Mouse (Mus musculus) CH12.LX (cell line): ENCODE measurements around the gene Col4a4. TPM values are rescaled to one million over a fixed set of nuclear protein-coding genes. Genes with fewer than 3 reads are reported as not detected.
A peak's percentile ranks its signal among the peaks of the same experiment; 100 is the strongest.

ENCODE experiments used
- DNase-seq: peaks from one replicate; pipeline ENCODE4 v3.0.0-alpha.2; 2013; ENCODE audit errors: extremely low read depth
- H3K27ac ChIP-seq: 2 replicates; pipeline ENCODE4 v1.5.1; 2012; ENCODE audit warnings: low read depth, mild to moderate bottlenecking, control low read depth, moderate library complexity; ENCODE audit not compliant: insufficient read depth
- H3K27me3 ChIP-seq: replicated peaks from 2 replicates; pipeline ENCODE3; 2012; ENCODE audit warnings: inconsistent platforms
- H3K36me3 ChIP-seq, 2 experiments: replicated peaks in 1 of 2; 2 replicates each; pipeline versions ENCODE3 to v1.6.1; 2012; ENCODE audit warnings: inconsistent platforms in 1 of 2, low read length in 1 of 2, mild to moderate bottlenecking in 1 of 2, mixed read lengths in 1 of 2, moderate library complexity in 1 of 2; ENCODE audit not compliant: control insufficient read depth in 1 of 2, insufficient read depth in 1 of 2
- H3K4me1 ChIP-seq, 2 experiments: 2 replicates each; pipeline ENCODE4 v1.6.1; 2012; ENCODE audit warnings: inconsistent platforms in 1 of 2, moderate library complexity in 1 of 2; ENCODE audit not compliant: insufficient read depth in 2 of 2, control insufficient read depth in 1 of 2
- H3K4me2 ChIP-seq: 2 replicates; pipeline ENCODE4 v1.6.1; 2012; ENCODE audit warnings: low read depth, mild to moderate bottlenecking, control low read depth; ENCODE audit not compliant: poor library complexity, insufficient read depth, severe bottlenecking
- H3K4me3 ChIP-seq, 3 experiments: fragments of 150-350 bp in 1 of 3; sonication (generic) in 1 of 3; replicated peaks in 1 of 3; 2 replicates each; pipeline versions ENCODE3 to v1.5.1; 2011 to 2012; ENCODE audit warnings: low read depth in 2 of 3, low read length in 2 of 3, mild to moderate bottlenecking in 2 of 3, moderate library complexity in 2 of 3, control low read depth in 1 of 3, improper control_type of control experiment in 1 of 3, inconsistent platforms in 1 of 3, mixed read lengths in 1 of 3; ENCODE audit not compliant: poor library complexity in 1 of 3
- H3K79me2 ChIP-seq: replicated peaks from 2 replicates; pipeline ENCODE4 v1.6.1; 2012; ENCODE audit warnings: mild to moderate bottlenecking, moderate library complexity; ENCODE audit not compliant: control insufficient read depth, poor library complexity, insufficient read depth, severe bottlenecking; ENCODE audit errors: extremely low read depth
- H3K9ac ChIP-seq: 2 replicates; pipeline ENCODE4 v1.6.1; 2012; ENCODE audit warnings: low read depth, mild to moderate bottlenecking, control low read depth, moderate library complexity; ENCODE audit not compliant: insufficient read depth
- H3K9me3 ChIP-seq: replicated peaks from 2 replicates; pipeline ENCODE3; 2012; ENCODE audit warnings: low read length, inconsistent platforms, mixed read lengths
- CTCF ChIP-seq, 2 experiments: IDR thresholded peaks in 1 of 2; conservative IDR thresholded peaks in 1 of 2; 2 replicates each; pipeline ENCODE4 v1.5.1; 2011 to 2012; ENCODE audit warnings: low read depth in 2 of 2, low read length in 2 of 2, improper control_type of control experiment in 1 of 2, inconsistent platforms in 1 of 2, mild to moderate bottlenecking in 1 of 2, moderate library complexity in 1 of 2
- EP300 ChIP-seq: IDR thresholded peaks from 2 replicates; pipeline ENCODE4 v1.6.1; 2011; ENCODE audit warnings: low read length, improper control_type of control experiment
- ETS1 ChIP-seq: conservative IDR thresholded peaks from 2 replicates; pipeline ENCODE4 v1.6.1; 2012; ENCODE audit warnings: low read depth, mild to moderate bottlenecking, inconsistent platforms, low read length, improper control_type of control experiment, moderate library complexity
- GABPA ChIP-seq: IDR thresholded peaks from 2 replicates; pipeline ENCODE4 v1.6.1; 2012; ENCODE audit warnings: low read depth, low read length, improper control_type of control experiment, inconsistent platforms; ENCODE audit not compliant: insufficient replicate concordance
- IRF4 ChIP-seq: IDR thresholded peaks from 2 replicates; pipeline ENCODE4 v1.6.1; 2014; ENCODE audit warnings: low read depth, mild to moderate bottlenecking, inconsistent platforms, low read length, improper control_type of control experiment
- KAT2A ChIP-seq: IDR thresholded peaks from 2 replicates; pipeline ENCODE4 v1.6.1; 2012; ENCODE audit warnings: low read length, improper control_type of control experiment, inconsistent platforms; ENCODE audit not compliant: insufficient replicate concordance
- MAFK ChIP-seq: IDR thresholded peaks from 2 replicates; pipeline ENCODE4 v1.6.1; 2011; ENCODE audit warnings: low read length, improper control_type of control experiment; ENCODE audit not compliant: insufficient replicate concordance
- MAZ ChIP-seq: IDR thresholded peaks from 2 replicates; pipeline ENCODE4 v1.6.1; 2012; ENCODE audit warnings: low read depth, mild to moderate bottlenecking, inconsistent platforms, low read length, improper control_type of control experiment, moderate library complexity
- MXI1 ChIP-seq: IDR thresholded peaks from 2 replicates; pipeline ENCODE4 v1.6.1; 2011; ENCODE audit warnings: mild to moderate bottlenecking, low read depth, low read length, improper control_type of control experiment
- MYC ChIP-seq: IDR thresholded peaks from 2 replicates; pipeline ENCODE4 v1.6.1; 2011; ENCODE audit warnings: low read depth, mild to moderate bottlenecking, improper control_type of control experiment, low read length
- PAX5 ChIP-seq: IDR thresholded peaks from 2 replicates; pipeline ENCODE4 v1.6.1; 2012; ENCODE audit warnings: low read length, inconsistent platforms, mixed read lengths
- POLR2A ChIP-seq: IDR thresholded peaks from 2 replicates; pipeline ENCODE4 v1.6.1; 2011; ENCODE audit warnings: low read depth, mild to moderate bottlenecking, improper control_type of control experiment, low read length
- RAD21 ChIP-seq: IDR thresholded peaks from 2 replicates; pipeline ENCODE4 v1.6.1; 2011; ENCODE audit warnings: low read depth, mild to moderate bottlenecking, low read length, improper control_type of control experiment, moderate library complexity
- RCOR1 ChIP-seq: conservative IDR thresholded peaks from 2 replicates; pipeline ENCODE4 v1.6.1; 2012; ENCODE audit warnings: low read depth, mild to moderate bottlenecking, inconsistent platforms, low read length, improper control_type of control experiment
- SIN3A ChIP-seq: IDR thresholded peaks from 2 replicates; pipeline ENCODE4 v1.6.1; 2012; ENCODE audit warnings: low read length, improper control_type of control experiment, inconsistent platforms
- SMC3 ChIP-seq: IDR thresholded peaks from 2 replicates; pipeline ENCODE4 v1.6.1; 2011; ENCODE audit warnings: low read depth, low read length, improper control_type of control experiment
- TBP ChIP-seq: conservative IDR thresholded peaks from 2 replicates; pipeline ENCODE4 v1.6.1; 2011; ENCODE audit warnings: low read depth, low read length, improper control_type of control experiment
- UBTF ChIP-seq: IDR thresholded peaks from 2 replicates; pipeline ENCODE4 v1.6.1; 2012; ENCODE audit warnings: low read depth, mild to moderate bottlenecking, inconsistent platforms, low read length, improper control_type of control experiment, moderate library complexity
- USF2 ChIP-seq: conservative IDR thresholded peaks from 2 replicates; pipeline ENCODE4 v1.6.1; 2011; ENCODE audit warnings: low read depth, low read length, improper control_type of control experiment
- ZC3H11A ChIP-seq: IDR thresholded peaks from 2 replicates; pipeline ENCODE4 v1.6.1; 2012; ENCODE audit warnings: low read depth, mild to moderate bottlenecking, inconsistent platforms, low read length, improper control_type of control experiment
- ZKSCAN1 ChIP-seq: IDR thresholded peaks from 2 replicates; pipeline ENCODE4 v1.6.1; 2012; ENCODE audit warnings: low read depth, inconsistent platforms, low read length, improper control_type of control experiment, borderline replicate concordance
- ZMIZ1 ChIP-seq: IDR thresholded peaks from 2 replicates; pipeline ENCODE4 v1.6.1; 2012; ENCODE audit warnings: low read depth, mild to moderate bottlenecking, inconsistent platforms, low read length, improper control_type of control experiment
- dilution Hi-C: fragments of 300-500 bp; cut with MboI; formaldehyde crosslinking; loops from 2 replicates; pipeline ENCODE4 v1.14.3; 2020; ENCODE audit warnings: low sequenced_read_pairs; ENCODE audit not compliant: extremely low pct_unique_long_range_greater_than_20kb, extremely low pct_ligation_motif_present
- in situ Hi-C: fragments of 300-500 bp; cut with MboI; formaldehyde crosslinking; loops from 3 replicates; pipeline ENCODE4 v1.14.3; 2019; ENCODE audit warnings: low sequenced_read_pairs, low pct_ligation_motif_present, low pct_unique_long_range_greater_than_20kb, mixed read lengths
- polyA plus RNA-seq: library from polyadenylated mRNA; unstranded; fragments of >175 nt; gene quantifications from 2 replicates; pipeline ENCODE4 v1.2.1, GENCODE M21; 2012; ENCODE audit warnings: low read depth; ENCODE audit not compliant: insufficient read length
- total RNA-seq, 2 experiments: library from RNA; depleted of rRNA; stranded (reverse); fragments of 300-350 nt in 1 of 2; fragments of >200 nt in 1 of 2; gene quantifications; 2 replicates each; pipeline ENCODE4 v1.2.3; 2012 to 2014

The Col4a4 gene
- total and polyA plus RNA-seq, 3 experiments: under 0.01 to 0.03 TPM; not detected in 1

GRCm38 (mm10) chr1:82571758-82572157 lies 14.9 kb downstream of the Col4a4 start:
- DNase-seq: peak; percentile 57
- H3K36me3 ChIP-seq: no peaks in the 10 kb centered on the region
- dilution Hi-C loops: no loop called here

DNA sequence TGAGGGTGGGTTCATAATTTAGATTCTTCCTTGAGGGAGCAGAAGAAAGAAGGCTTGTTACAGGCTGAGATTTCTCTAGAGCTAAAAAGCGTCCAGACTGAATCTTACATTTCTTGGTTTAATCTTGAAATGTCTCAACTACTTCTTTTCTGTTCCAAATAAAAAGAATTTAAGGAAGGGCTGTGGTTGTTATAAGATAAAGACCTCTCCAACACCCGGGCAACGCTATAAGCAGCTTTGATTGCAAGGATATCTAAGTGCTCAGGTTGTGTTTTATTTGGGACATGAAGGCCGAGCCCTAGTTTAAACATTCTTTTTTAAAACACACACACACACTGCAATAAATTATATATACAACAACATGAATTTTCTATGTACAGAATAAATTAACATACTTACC lies 17.2 kb downstream of the Col4a4 start:
- H3K36me3 ChIP-seq: no peaks in the 10 kb centered on the region
- no peak overlapping the region for H3K4me3 ChIP-seq
- no peak for DNase-seq
- no peaks in the 10 kb centered on the region for H3K27me3 ChIP-seq
- H3K4me2 ChIP-seq: no peak overlapping the region
- H3K27ac ChIP-seq: no peak overlapping the region
- in situ Hi-C loops: loop anchor here (25.0 kb wide), 1 partner anchor 193 kb away; the partner anchor contains the start of genes Gm47791 and Tm4sf20
- dilution Hi-C loops: no loop called here
- no peak overlapping the region for H3K9ac ChIP-seq
- H3K79me2 ChIP-seq: no peaks in the 10 kb centered on the region
- TF ChIP-seq PAX5 (no peak), GABPA (no peak), CTCF (conservative IDR thresholded peaks at IDR 0.05 in 1 of 2, IDR thresholded peaks at IDR 0.05 in 1 of 2; ENCODE audit: low read depth in 2 of 2, low read length in 2 of 2) (no peak), SIN3A (no peak), ZKSCAN1 (no peak), EP300 (no peak)
- no peaks in the 10 kb centered on the region for H3K9me3 ChIP-seq
- no peaks in the 10 kb centered on the region for H3K4me1 ChIP-seq

More at GRCm38 (mm10) chr1:82571758-82572157, 14.9 kb downstream of the Col4a4 start:
- Histone ChIP-seq H3K79me2 (no peaks in the 10 kb centered on the region), H3K4me3 (no peak overlapping the region), H3K4me2 (no peak overlapping the region), H3K9me3 (no peaks in the 10 kb centered on the region), H3K9ac (no peak overlapping the region), H3K27me3 (no peaks in the 10 kb centered on the region), H3K27ac (no peak overlapping the region), H3K4me1 (no peaks in the 10 kb centered on the region)
- TF ChIP-seq RCOR1 (no peak), PAX5 (no peak), KAT2A (no peak), USF2 (no peak), POLR2A (no peak), MAFK (no peak), ZMIZ1 (no peak), TBP (no peak), RAD21 (peak; percentile 76), EP300 (no peak), ETS1 (no peak), UBTF (no peak), MAZ (no peak), SMC3 (peak; percentile 78), GABPA (no peak), IRF4 (no peak), MXI1 (no peak), ZKSCAN1 (no peak), MYC (no peak), CTCF (conservative IDR thresholded peaks at IDR 0.05 in 1 of 2, IDR thresholded peaks at IDR 0.05 in 1 of 2; ENCODE audit: low read depth in 2 of 2, low read length in 2 of 2) (peak; percentile 43 to 76; a peak in 3 of 4 replicates), ZC3H11A (peak; percentile 44; the same call in 1 of the 2 replicates)
- in situ Hi-C loops: loop anchor here (10.0 to 25.0 kb wide), 2 partner anchors 63 to 191 kb away; partner anchors contain the start of genes Gm47791 and Tm4sf20
